Mouse (Mus musculus): Measurements from ENCODE around the gene Olfr9.
A peak's percentile ranks its signal among the peaks of the same experiment; 100 is the strongest.
"Not testable (repeated sequence)": the region's sequence is repeated elsewhere in the genome, so short reads cannot be mapped to it uniquely, and the experiment has no call there.

Olfr9 gene

GRCm38 (mm10) chr10:129004032-129004920, 15.0 kb downstream of the Olfr9 start:
- no peak for DNase-seq (ENCODE audit: low spot score in 2 of 2)

- DNase-seq (ENCODE audit: low spot score in 2 of 2), result no peak
Measured at GRCm38 (mm10) chr10:129010288-129010841, 21.1 kb downstream of the Olfr9 start, which contains the start of gene Olfr763. Olfr763 (plus strand) TSS chr10:129010791.

- not testable (repeated sequence) for DNase-seq (ENCODE audit: low spot score in 2 of 2)
Measured at GRCm38 (mm10) chr10:129011511-129011910, 22.3 kb downstream of the Olfr9 start.

- no peak for DNase-seq (ENCODE audit: low spot score in 2 of 2)
Measured at GRCm38 (mm10) chr10:129014477-129014876, 25.2 kb downstream of the Olfr9 start.

GRCm38 (mm10) chr10:129023319-129023718, 34.1 kb downstream of the Olfr9 start:
- no peak for DNase-seq (ENCODE audit: low spot score in 2 of 2)

GRCm38 (mm10) chr10:129026018-129026662, 36.9 kb downstream of the Olfr9 start:
- peak; percentile 1 to 3 for DNase-seq (ENCODE audit: low spot score in 2 of 2)

GRCm38 (mm10) chr10:129028343-129028742, 39.1 kb downstream of the Olfr9 start:
- no peak for DNase-seq (ENCODE audit: low spot score in 2 of 2)

- DNase-seq (ENCODE audit: low spot score in 2 of 2), result no peak
Measured at GRCm38 (mm10) chr10:129039796-129040195, 50.6 kb downstream of the Olfr9 start, which contains the start of gene Olfr764-ps1. Olfr764-ps1 (minus strand) TSS chr10:129039896.

Data from urinary bladder, postnatal 36 days (tissue).